Mouse (Mus musculus): ENCODE data around the gene Rnf111. TPM values are rescaled to one million over a fixed set of nuclear protein-coding genes. Genes with fewer than 3 reads are reported as not detected.
A peak's percentile ranks its signal among the peaks of the same experiment; 100 is the strongest.

Rnf111 gene
- polyA plus RNA-seq, 1 experiment from 2014 or later, result 19.5 TPM

GRCm38 (mm10) chr9:70395617-70396016 lies 107.9 kb downstream of the Rnf111 start:
- Histone ChIP-seq H3K36me3 (ENCODE audit: control insufficient read depth, insufficient read depth) (peaks cover 17% of the 10 kb centered on the region), H3K27ac (ENCODE audit: low read length) (no peak overlapping the region), H3K4me1 (ENCODE audit: control insufficient read depth, insufficient read depth, low read length) (no peaks in the 10 kb centered on the region), H3K9ac (ENCODE audit: low read length) (no peak overlapping the region), H3K4me3 (ENCODE audit: low read length) (no peak overlapping the region), H3K27me3 (ENCODE audit: control insufficient read depth, insufficient read depth, low read length) (no peaks in the 10 kb centered on the region), H3K4me2 (ENCODE audit: low read depth, low read length) (no peak overlapping the region), H3K9me3 (replicated peaks; ENCODE audit: control insufficient read depth, low read length) (no peaks in the 10 kb centered on the region)
- no peak for ATAC-seq (replicated peaks; ENCODE audit: extremely low read depth, insufficient read depth, low FRiP score)
- WGBS, result 89% methylated on average over 12 of the region's 12 CpGs

GRCm38 (mm10) chr9:70392563-70392907 lies 111.0 kb downstream of the Rnf111 start:
- ATAC-seq (replicated peaks; ENCODE audit: extremely low read depth, insufficient read depth, low FRiP score), result 0 out of 2 replicates have a peak, but pooled peaks have one; percentile 32
- H3K27me3 ChIP-seq (ENCODE audit: control insufficient read depth, insufficient read depth, low read length), result no peaks in the 10 kb centered on the region
- peaks cover 8% of the 10 kb centered on the region; the same call in 1 of the 2 replicates for H3K36me3 ChIP-seq (ENCODE audit: control insufficient read depth, insufficient read depth)
- WGBS, result 18% methylated on average over 6 of the region's 6 CpGs
- 0 out of 2 replicates have a peak, but pooled peaks cover 2% of the 10 kb centered on the region for H3K4me1 ChIP-seq (ENCODE audit: control insufficient read depth, insufficient read depth, low read length)
- H3K27ac ChIP-seq (ENCODE audit: low read length), result no peak overlapping the region
- H3K9ac ChIP-seq (ENCODE audit: low read length), result no peak overlapping the region
- H3K4me3 ChIP-seq (ENCODE audit: low read length), result no peak overlapping the region
- no peaks in the 10 kb centered on the region for H3K9me3 ChIP-seq (replicated peaks; ENCODE audit: control insufficient read depth, low read length)
- no peak overlapping the region for H3K4me2 ChIP-seq (ENCODE audit: low read depth, low read length)

GRCm38 (mm10) chr9:70391660-70392562 lies 111.6 kb downstream of the Rnf111 start:
- Histone ChIP-seq H3K4me3 (ENCODE audit: low read length) (no peak overlapping the region), H3K9me3 (replicated peaks; ENCODE audit: control insufficient read depth, low read length) (no peaks in the 10 kb centered on the region), H3K36me3 (ENCODE audit: control insufficient read depth, insufficient read depth) (peaks cover 8% of the 10 kb centered on the region; the same call in 1 of the 2 replicates), H3K27me3 (ENCODE audit: control insufficient read depth, insufficient read depth, low read length) (no peaks in the 10 kb centered on the region), H3K27ac (ENCODE audit: low read length) (no peak overlapping the region), H3K4me1 (ENCODE audit: control insufficient read depth, insufficient read depth, low read length) (0 out of 2 replicates have a peak, but pooled peaks cover 2% of the 10 kb centered on the region), H3K4me2 (ENCODE audit: low read depth, low read length) (no peak overlapping the region), H3K9ac (ENCODE audit: low read length) (no peak overlapping the region)
- ATAC-seq (replicated peaks; ENCODE audit: extremely low read depth, insufficient read depth, low FRiP score), result no peak
- WGBS, result 72% methylated on average over 12 of the region's 12 CpGs

- Histone ChIP-seq H3K27ac (ENCODE audit: low read length) (no peak overlapping the region), H3K9ac (ENCODE audit: low read length) (no peak overlapping the region), H3K4me1 (ENCODE audit: control insufficient read depth, insufficient read depth, low read length) (0 out of 2 replicates have a peak, but pooled peaks cover 2% of the 10 kb centered on the region), H3K9me3 (replicated peaks; ENCODE audit: control insufficient read depth, low read length) (no peaks in the 10 kb centered on the region), H3K27me3 (ENCODE audit: control insufficient read depth, insufficient read depth, low read length) (no peaks in the 10 kb centered on the region), H3K4me2 (ENCODE audit: low read depth, low read length) (no peak overlapping the region), H3K36me3 (ENCODE audit: control insufficient read depth, insufficient read depth) (0 out of 2 replicates have a peak, but pooled peaks cover 2% of the 10 kb centered on the region), H3K4me3 (ENCODE audit: low read length) (no peak overlapping the region)
- ATAC-seq (replicated peaks; ENCODE audit: extremely low read depth, insufficient read depth, low FRiP score), result no peak
- 86% methylated on average over 5 of the region's 5 CpGs for WGBS
Measured at GRCm38 (mm10) chr9:70391042-70391441, 112.5 kb downstream of the Rnf111 start.

GRCm38 (mm10) chr9:70389548-70389947 lies 114.0 kb downstream of the Rnf111 start:
- Histone ChIP-seq H3K27me3 (ENCODE audit: control insufficient read depth, insufficient read depth, low read length) (no peaks in the 10 kb centered on the region), H3K9ac (ENCODE audit: low read length) (no peak overlapping the region), H3K36me3 (ENCODE audit: control insufficient read depth, insufficient read depth) (no peaks in the 10 kb centered on the region), H3K27ac (ENCODE audit: low read length) (no peak overlapping the region), H3K4me3 (ENCODE audit: low read length) (no peak overlapping the region), H3K4me2 (ENCODE audit: low read depth, low read length) (no peak overlapping the region), H3K9me3 (replicated peaks; ENCODE audit: control insufficient read depth, low read length) (no peaks in the 10 kb centered on the region), H3K4me1 (ENCODE audit: control insufficient read depth, insufficient read depth, low read length) (0 out of 2 replicates have a peak, but pooled peaks cover 2% of the 10 kb centered on the region)
- WGBS, result 64% methylated on average over 3 of the region's 3 CpGs
- no peak for ATAC-seq (replicated peaks; ENCODE audit: extremely low read depth, insufficient read depth, low FRiP score)

GRCm38 (mm10) chr9:70387410-70388119 lies 116.0 kb downstream of the Rnf111 start:
- H3K4me1 ChIP-seq (ENCODE audit: control insufficient read depth, insufficient read depth, low read length), result 0 out of 2 replicates have a peak, but pooled peaks cover 2% of the 10 kb centered on the region
- peaks cover 4% of the 10 kb centered on the region for H3K36me3 ChIP-seq (ENCODE audit: control insufficient read depth, insufficient read depth)
- H3K9ac ChIP-seq (ENCODE audit: low read length), result no peak overlapping the region
- WGBS, result 79% methylated on average over 4 of the region's 4 CpGs
- ATAC-seq (replicated peaks; ENCODE audit: extremely low read depth, insufficient read depth, low FRiP score), result no peak
- no peak overlapping the region for H3K27ac ChIP-seq (ENCODE audit: low read length)
- H3K27me3 ChIP-seq (ENCODE audit: control insufficient read depth, insufficient read depth, low read length), result no peaks in the 10 kb centered on the region
- no peak overlapping the region for H3K4me2 ChIP-seq (ENCODE audit: low read depth, low read length)
- H3K9me3 ChIP-seq (replicated peaks; ENCODE audit: control insufficient read depth, low read length), result no peaks in the 10 kb centered on the region
- H3K4me3 ChIP-seq (ENCODE audit: low read length), result no peak overlapping the region

GRCm38 (mm10) chr9:70384958-70385728 lies 118.4 kb downstream of the Rnf111 start:
- WGBS, result 74% methylated on average over 18 of the region's 18 CpGs
- no peak for ATAC-seq (replicated peaks; ENCODE audit: extremely low read depth, insufficient read depth, low FRiP score)
- Histone ChIP-seq H3K4me3 (ENCODE audit: low read length) (no peak overlapping the region), H3K36me3 (ENCODE audit: control insufficient read depth, insufficient read depth) (peaks cover 7% of the 10 kb centered on the region), H3K27me3 (ENCODE audit: control insufficient read depth, insufficient read depth, low read length) (no peaks in the 10 kb centered on the region), H3K27ac (ENCODE audit: low read length) (no peak overlapping the region), H3K4me2 (ENCODE audit: low read depth, low read length) (no peak overlapping the region), H3K9ac (ENCODE audit: low read length) (no peak overlapping the region), H3K9me3 (replicated peaks; ENCODE audit: control insufficient read depth, low read length) (no peaks in the 10 kb centered on the region), H3K4me1 (ENCODE audit: control insufficient read depth, insufficient read depth, low read length) (0 out of 2 replicates have a peak, but pooled peaks cover 2% of the 10 kb centered on the region)

GRCm38 (mm10) chr9:70384494-70384893 lies 119.0 kb downstream of the Rnf111 start:
- no peak overlapping the region for H3K4me3 ChIP-seq (ENCODE audit: low read length)
- no peak overlapping the region for H3K4me2 ChIP-seq (ENCODE audit: low read depth, low read length)
- H3K36me3 ChIP-seq (ENCODE audit: control insufficient read depth, insufficient read depth), result peaks cover 7% of the 10 kb centered on the region
- H3K27me3 ChIP-seq (ENCODE audit: control insufficient read depth, insufficient read depth, low read length), result no peaks in the 10 kb centered on the region
- no peaks in the 10 kb centered on the region for H3K9me3 ChIP-seq (replicated peaks; ENCODE audit: control insufficient read depth, low read length)
- WGBS, result 92% methylated on average over 4 of the region's 4 CpGs
- H3K9ac ChIP-seq (ENCODE audit: low read length), result no peak overlapping the region
- no peak for ATAC-seq (replicated peaks; ENCODE audit: extremely low read depth, insufficient read depth, low FRiP score)
- no peak overlapping the region for H3K27ac ChIP-seq (ENCODE audit: low read length)
- 0 out of 2 replicates have a peak, but pooled peaks cover 2% of the 10 kb centered on the region for H3K4me1 ChIP-seq (ENCODE audit: control insufficient read depth, insufficient read depth, low read length)

All from heart, embryonic 16.5 days (tissue).